Mouse (Mus musculus) thymus, postnatal 36 days (tissue): ENCODE data around the gene Rarres2.
"Not testable (repeated sequence)": the region's sequence is repeated elsewhere in the genome, so short reads cannot be mapped to it uniquely, and the experiment has no call there.

ENCODE experiments used
- DNase-seq, 2 experiments: peaks; one replicate each; pipeline ENCODE4 v3.0.0; 2022; ENCODE audit warnings: mixed read lengths in 2 of 2

Rarres2 gene

GRCm38 (mm10) chr6:48540721-48541120 is 31.9 kb downstream of the Rarres2 start:
- DNase-seq = no peak

DNA sequence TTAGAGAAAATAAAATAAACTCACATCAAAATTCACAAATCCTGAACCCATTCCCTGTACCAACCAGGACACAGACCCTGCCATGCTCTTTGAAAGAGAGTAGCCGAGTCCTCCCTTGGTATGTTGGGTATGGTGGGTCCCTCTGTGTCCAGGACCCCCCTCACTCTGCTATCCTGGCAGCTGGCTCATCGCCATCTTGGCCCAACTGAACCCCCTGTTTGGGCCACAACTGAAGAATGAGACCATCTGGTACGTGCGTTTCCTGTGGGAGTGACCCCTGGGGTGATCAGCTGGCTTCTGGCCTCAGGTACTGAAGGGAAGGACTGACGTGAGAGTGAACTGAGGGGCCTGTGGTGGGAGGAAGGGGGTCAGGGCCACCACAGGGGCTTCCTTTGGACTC is 32.7 kb downstream of the Rarres2 start:
- DNase-seq = no peak

DNA sequence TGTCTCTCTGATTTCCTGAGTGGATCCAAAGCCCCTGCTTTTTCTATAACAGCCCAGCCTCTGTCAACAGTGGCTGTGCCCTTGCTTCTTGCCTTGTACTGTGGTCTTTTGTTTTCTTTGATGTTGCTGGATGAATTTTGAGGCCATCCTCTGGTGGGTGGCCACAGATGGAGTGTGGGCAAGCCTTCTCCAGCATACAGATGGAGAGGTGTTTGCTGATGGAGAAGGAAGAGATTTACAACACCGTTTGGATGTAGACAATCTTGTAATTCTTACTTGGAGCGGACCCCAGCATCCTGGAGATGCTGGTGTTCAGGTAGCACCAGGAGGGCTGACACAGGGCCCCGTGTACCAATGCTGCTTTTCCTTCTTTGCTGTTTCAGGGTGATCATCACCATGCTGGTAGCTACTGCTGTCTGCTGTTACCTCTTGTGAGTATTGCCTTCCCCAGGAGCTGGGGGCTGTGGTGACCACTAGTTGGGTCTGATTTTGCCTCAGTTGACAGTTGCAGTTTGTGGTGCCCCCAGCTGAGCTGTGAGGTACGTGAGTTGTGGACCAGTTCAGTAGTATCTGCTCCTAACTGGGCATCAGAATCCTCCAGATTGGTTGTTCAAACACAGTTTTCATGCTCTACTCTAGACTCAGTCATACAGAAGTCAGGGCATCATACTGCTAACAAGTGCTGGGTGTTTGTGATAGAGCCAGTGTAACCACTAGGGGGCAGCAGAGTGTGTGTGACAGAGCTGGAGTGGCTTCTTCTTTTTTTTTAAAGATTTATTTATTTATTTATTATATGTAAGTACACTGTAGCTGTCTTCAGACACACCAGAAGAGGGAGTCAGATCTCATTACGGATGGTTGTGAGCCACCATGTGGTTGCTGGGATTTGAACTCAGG is 33.5 kb downstream of the Rarres2 start:
- DNase-seq = peak; percentile 49 to 57

DNA sequence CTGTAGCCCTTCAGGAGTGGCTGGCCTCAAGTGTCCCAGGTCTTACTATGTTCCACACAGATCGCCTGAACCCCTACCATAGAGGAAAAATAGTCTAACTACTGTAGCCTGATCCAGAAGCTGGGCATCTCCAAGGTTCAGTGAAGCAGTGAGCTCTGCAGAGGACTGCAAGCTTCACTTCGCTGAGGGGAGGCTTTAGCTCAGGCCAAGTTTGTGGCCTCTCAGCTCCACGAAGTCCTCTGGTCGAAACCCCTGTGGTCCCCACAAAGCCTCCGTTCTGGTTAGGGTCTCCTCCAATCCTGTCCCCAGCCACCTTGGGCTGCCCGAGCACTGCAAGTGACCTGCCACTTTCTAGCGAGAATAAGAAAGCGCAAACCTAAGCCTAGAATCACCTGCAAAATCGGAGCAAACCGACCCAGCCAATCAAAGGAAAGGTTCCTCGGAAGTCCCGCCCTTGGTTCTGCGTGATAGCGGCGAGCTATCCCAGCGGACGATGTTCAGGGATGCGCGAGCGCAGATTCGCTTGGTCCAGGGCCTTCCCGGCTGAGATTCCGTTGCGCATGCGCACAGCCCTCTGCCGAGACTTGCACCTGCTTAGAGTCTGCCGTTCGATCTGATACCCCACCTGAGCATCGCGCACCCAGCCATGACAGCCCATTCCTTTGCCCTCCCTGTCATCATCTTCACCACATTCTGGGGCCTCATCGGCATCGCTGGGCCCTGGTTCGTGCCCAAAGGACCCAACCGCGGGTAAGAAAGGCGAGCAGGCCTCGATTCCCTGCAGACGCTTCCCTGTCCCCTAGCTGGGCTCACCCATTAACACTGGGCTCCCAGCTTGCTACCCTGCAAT is 35.3 kb downstream of the Rarres2 start, which contains the start of gene Atp6v0e2:
TSS of gene Atp6v0e2 (plus strand) at position 511 of the 850 bp plus-strand sequence.
- peak in 1 of 2 experiments; percentile 22 for DNase-seq

DNA sequence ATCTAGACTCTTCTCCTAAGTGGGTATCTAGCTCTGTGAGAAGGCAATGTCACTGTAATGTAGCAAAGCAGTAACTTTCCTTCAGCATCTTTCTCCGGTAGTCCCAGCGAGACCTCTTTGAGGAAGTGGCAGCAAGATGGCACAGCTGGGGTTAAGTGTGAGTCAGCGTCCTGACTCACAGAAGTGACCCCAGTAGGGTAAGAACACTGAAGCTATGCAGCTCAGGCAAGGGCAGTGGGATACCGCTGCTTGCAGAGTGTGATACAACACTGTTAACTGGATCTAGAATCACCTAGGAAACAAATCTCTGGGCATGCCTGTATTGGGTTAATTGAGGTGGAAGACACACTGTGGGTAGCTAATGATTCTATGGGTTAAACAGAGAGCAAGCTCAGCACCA is 36.5 kb downstream of the Rarres2 start:
- DNase-seq = no peak

DNA sequence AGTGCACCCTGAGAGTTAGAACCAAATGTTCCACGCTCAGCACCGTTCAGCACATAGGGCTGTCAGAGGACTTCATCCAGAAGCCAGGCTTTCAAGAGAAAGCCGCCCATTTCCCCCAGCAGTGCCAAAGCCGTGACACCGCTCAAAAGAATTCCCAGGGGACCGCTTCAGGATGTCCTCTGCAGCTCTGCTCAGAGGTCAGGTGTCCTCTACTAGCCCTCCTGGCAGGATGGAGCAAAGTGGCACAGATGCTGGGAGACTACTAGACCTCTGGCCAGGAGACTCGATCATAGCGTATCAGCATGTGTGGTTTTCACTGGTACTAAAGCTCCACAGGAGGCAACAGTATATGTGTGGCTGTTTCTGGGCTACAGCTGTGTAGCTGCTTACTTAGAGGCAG is 37.7 kb downstream of the Rarres2 start:
- DNase-seq = no peak

- DNase-seq = no peak
Observed at GRCm38 (mm10) chr6:48533475-48533874, 39.1 kb downstream of the Rarres2 start.

- DNase-seq = no peak
Observed at GRCm38 (mm10) chr6:48530862-48531261, 41.7 kb downstream of the Rarres2 start.

DNA sequence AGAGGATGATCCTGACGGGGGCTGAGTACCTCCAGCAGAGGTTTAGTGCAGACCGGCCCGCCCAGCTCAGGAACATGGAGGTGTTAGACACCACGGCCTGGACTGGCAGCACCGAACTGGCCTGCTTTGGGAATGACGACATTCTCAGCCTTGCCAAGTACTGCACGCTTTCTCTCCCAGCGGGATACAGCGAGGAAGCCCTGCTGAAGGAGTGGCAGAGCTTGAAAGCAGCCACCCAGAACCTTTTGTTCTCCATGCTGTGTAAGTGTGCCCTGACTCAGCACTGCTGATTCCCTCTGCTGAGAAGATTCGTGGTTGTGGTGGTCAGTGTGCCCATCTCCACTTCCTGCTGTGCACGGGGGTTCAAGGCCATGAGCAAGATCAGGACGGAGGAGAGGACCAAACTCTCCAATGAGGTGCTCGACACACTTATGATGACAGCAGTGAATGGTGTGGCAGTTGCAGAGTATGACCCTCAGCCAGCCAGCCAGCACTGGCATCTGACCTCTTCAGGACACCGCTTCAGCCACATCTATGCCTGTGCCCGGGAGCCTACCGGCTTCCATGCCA is 42.6 kb downstream of the Rarres2 start:
- no peak for DNase-seq

- no peak for DNase-seq
Observed at GRCm38 (mm10) chr6:48529261-48529660, 43.3 kb downstream of the Rarres2 start.

DNA sequence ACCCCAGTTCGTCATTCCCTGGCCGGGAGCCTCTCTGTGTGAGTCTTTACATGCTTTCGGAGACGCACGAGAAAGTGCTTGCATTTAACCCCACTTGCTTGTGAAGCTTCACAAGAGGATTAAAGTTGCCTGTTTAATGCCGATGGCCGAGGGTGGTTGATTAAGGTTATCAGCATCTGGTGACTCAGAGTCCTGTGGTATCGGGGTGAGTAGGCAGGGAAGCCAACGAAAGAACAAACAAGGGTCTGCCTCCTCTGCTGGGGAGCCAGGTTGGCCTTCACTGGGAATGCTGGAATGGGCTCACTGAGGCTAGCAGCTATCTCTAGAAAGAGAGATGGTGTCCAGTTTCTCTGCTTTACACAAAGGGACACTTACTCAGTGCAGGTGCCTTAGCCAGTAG is 44.7 kb downstream of the Rarres2 start:
- DNase-seq = no peak

GRCm38 (mm10) chr6:48524882-48525281 is 47.7 kb downstream of the Rarres2 start:
- DNase-seq = not testable (repeated sequence)
